Mouse (Mus musculus) lung, adult 2 months (tissue): Measurements from ENCODE around the gene Hs1bp3.

ENCODE experiments used
- CTCF ChIP-seq: fragments of 200-500 bp; IDR thresholded peaks from 2 replicates; pipeline ENCODE4 v1.5.1; 2011; ENCODE audit warnings: mild to moderate bottlenecking, low read length, control low read depth; ENCODE audit not compliant: insufficient read depth
- POLR2A ChIP-seq: fragments of 200-500 bp; IDR thresholded peaks from 2 replicates; pipeline ENCODE4 v1.6.1; 2011; ENCODE audit warnings: low read depth, mild to moderate bottlenecking, control low read depth, low read length, borderline replicate concordance; ENCODE audit errors: extremely low read depth

DNA sequence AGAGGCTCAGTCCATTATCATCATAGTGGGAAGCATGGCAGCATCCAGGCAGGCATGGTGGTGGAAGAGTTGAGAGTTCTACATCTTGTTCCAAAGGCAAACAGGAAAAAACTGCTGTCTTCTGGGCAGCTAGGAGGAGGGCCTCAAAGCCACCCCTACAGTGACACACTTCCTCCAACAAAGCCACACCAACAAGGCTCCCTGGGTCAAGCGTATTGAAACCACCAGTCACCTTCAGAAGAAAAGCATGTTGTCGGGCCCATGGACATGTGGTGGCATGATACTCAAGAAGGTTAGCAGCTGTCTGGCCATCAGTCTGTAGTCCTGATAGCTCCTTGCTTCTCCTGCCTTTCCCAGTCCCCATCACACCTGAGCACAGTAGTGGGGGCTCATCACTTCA lies 22.3 kb downstream of the Hs1bp3 start:
- TF ChIP-seq CTCF, result no peak
- no peak for TF ChIP-seq POLR2A
